Mouse (Mus musculus) heart, postnatal 14 days (tissue): ENCODE data around the gene Gucy2g. TPM values are rescaled to one million over a fixed set of nuclear protein-coding genes. Genes with fewer than 3 reads are reported as not detected.
"Not testable (repeated sequence)": the region's sequence is repeated elsewhere in the genome, so short reads cannot be mapped to it uniquely, and the experiment has no call there.

Source experiments
- DNase-seq, 2 experiments: peaks; one replicate each; pipeline ENCODE4 v3.0.0; 2021 to 2022
- intact Hi-C: fragments of 180-260 bp; cut with DNase I; formaldehyde crosslinking; loops from one replicate; pipeline ENCODE4 v1.15.1; 2025
- total RNA-seq, 2 experiments: library from RNA; stranded (reverse); gene quantifications; 2 replicates each; pipeline ENCODE4 v1.2.3; 2021

Gucy2g gene
- total RNA-seq, 2 experiments from 2014 or later: 0.17 TPM; not detected in 1

DNA sequence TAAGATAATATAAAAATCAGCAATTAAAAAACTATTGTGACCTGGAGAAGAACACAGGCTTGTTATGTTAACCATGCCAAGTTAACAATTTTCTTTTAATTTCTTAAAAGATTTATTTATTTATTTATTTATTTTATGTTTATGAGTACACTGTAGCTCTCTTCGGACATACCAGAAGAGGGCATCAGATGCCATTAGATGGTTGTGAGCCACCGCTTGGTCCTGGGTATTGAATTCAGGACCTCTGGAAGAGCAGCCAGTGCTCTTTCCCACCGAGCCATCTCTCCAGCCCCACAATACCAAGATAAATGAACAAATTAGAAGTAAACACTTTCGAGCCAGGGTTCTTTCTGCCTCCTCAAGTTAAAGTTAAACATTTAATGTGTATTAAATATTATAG is 32.4 kb downstream of the Gucy2g start:
- no peak for DNase-seq
- intact Hi-C loops: no loop called here

DNA sequence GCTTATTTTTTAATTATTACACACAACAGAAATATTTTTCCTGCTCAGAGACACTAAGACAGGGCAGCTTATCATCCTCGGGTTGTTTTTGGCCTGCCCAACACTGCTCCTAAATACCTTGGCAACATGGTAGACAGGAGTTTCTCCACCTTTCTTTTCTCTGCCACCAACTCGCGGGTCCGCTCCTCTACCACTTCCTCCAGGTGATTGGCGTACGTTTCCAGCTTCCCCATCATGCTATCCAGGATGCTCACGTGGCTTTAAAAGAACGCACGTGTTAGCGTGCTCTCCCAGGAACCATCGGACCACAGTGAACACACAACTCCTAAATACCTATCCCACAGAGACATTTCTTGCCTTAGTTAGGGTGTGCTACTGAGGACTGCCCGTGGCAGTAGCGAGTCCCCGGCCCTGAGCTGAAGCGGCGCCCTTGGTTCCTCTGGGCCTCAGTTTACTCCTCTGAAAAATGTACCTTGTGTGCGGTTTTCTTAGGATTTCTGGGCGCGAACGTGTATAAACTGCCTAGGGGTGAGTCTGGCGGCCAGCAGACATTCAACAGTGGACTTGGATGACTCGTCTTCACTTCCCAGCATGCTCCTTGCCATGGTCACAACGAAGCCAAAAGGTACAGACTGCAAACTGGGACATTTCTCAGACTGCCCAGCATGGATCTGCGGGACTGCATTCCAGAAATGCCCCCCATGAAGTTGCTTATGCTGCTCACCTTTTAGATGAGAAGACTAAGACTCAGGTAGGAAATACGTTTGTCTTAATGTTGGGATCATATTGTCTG is 33.1 kb downstream of the Gucy2g start:
- no peak for DNase-seq

DNA sequence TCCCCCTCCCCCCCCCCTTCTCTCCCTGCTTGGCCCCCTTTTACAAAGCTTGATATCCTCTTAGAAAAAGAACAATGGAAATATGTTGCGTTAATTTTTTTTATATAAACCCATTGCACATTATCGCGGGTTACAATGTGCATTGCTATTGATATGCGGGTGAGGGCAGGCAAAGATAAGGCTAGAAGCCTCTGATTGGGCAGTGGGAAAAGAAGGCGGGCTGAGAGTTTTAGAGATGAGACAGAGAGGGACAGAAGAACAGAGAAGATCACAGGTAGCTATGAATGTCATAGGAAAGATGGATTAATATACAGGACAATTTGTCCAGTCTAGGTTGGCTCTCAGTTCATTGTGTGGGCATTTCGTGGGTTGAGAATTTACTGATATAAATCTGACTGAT is 33.8 kb downstream of the Gucy2g start:
- intact Hi-C loops: no loop called here
- DNase-seq: no peak

More for the DNA sequence above, 33.1 kb downstream of the Gucy2g start:
- intact Hi-C loops: no loop called here

DNA sequence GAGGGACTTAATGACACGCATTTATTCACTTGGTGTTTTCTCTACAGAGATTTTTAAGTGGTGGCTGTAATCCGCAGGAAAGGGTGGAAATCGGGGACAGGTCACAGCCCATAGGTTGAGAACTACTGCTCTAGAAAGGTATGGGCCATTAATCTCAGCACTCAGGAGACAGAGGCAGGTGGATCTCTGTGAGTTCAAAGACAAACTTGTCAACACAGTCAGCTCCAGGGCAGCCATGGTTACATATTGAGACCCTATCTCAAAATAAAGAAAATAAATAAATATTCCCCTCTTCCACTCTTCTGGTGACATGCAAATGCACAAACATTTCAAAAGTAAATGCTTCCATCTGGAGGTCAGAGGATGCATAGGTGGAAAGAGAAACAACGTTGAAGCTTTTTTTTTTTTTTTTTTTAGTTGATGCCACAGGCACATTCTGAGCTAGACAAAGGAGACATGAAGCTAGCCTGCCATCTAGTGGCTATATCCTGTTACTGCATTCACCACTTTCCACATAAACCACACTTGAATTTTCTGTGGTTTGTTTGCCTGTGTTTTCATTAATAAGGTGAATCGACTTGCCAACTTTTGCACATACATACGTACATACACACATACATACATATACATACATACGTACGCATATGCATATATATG is 34.4 kb downstream of the Gucy2g start:
- intact Hi-C loops: no loop called here
- DNase-seq: peak; percentile 25 to 63

DNA sequence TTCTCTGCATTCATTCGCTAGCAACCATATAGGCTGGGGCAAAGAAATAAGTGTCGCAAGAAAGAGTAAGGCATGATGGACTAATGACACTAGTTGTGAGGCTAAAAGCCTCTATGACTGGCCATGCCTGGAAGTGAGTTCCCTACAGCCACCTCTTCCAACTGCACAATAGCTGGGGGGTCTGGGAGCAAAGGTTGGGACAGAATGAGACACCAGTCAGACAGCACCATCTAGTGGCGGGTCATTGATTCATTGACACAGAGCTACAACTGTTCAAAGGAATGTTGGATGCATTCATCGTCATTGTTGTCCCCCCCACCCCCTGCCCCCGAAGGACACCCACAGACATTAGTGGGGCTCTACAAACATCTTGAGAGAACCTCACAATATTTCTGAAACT is 42.7 kb downstream of the Gucy2g start:
- peak; percentile 61 to 84 for DNase-seq
- intact Hi-C loops: loop anchor here (1.0 to 10.0 kb wide), 2 partner anchors 124 to 1254 kb away; partner anchors contain the start of genes Bbip1 and Shoc2

DNA sequence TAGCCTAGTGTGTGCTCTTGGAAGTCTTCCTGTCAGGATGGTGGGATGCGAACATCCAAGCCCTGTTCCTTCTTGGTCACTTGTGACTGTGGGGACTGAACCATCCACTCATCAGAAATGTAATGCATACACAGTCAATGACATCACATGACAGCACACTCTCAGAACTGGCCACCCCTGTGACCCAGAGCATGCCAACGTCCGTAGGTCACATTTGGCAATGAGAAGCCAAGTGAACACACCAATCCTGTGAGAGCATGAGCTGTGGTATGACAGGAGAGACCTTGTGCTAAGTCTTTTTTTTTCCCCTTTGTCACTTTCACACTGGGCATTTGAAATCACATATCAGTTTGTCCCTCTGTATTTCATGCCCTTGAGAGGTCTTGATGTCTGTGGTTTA is 45.5 kb downstream of the Gucy2g start:
- no peak for DNase-seq
- intact Hi-C loops: loop anchor here (10.0 kb wide), 1 partner anchor 1251 kb away; the partner anchor contains the start of genes Bbip1 and Shoc2

DNA sequence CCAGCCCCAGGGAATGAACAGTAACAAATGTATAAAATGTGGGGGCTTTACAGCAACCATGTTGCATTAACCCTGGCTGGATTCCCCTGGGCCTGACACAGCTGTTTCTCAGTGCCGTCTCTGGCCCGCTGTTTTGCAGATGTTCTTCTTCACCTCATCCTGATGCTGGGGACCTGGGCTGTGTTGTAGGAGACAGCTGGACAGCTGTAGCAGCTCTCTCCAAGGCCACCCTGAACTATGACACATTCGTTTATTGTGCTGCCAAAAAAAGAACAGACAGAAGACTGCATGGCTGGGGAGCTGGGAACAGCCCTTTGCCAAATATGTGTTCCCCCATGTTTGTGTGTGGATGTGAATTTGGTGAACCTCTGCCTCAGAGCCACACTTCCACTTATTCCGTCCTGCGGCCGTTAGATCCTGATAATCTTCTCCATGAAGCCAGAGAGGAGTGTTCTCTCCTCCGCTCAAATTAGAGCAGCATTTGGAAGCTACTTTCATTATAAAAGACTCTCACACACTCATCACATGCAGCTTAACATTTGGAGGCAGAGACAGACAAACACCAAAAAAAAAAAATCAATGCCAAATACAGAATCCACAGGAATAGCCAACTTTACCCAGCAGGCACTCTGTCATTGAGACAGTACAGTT is 46.4 kb downstream of the Gucy2g start:
- intact Hi-C loops: loop anchor here (10.0 kb wide), 1 partner anchor 1250 kb away; the partner anchor contains the start of genes Bbip1 and Shoc2
- DNase-seq: peak; percentile 45 to 54

DNA sequence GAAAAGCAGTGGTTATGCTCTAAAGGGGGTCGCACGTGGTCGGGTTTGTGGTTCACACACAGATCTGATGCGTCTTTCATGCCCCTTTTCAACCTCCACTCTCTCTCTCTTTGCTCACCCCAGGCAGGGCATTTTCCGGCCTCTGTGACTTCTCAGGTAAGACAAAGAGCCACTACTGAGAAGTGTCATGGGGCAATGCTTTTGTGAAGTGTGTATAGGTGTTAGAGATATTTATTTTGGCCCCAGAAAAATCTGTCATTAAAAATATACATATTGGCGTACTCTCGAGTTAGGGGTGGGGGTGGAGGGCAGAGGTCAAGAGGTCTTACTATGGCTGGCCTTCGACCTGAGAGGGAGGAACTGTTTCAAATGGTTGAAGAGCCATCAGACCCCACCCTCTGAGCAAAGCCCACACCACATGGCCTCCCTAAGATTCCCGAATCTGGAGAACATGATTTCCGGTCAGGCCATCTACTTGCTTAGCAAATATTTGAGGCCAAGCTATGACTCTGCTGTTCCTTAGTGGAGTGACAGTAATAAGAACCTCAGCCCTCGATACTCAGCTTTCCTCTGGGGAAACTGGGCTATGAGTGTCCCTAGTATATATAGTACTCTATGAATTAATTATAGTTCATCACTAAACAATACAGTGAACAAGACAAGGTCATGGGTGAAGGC is 47.2 kb downstream of the Gucy2g start:
- intact Hi-C loops: loop anchor here (10.0 kb wide), 1 partner anchor 1249 kb away; the partner anchor contains the start of genes Bbip1 and Shoc2
- no peak for DNase-seq

DNA sequence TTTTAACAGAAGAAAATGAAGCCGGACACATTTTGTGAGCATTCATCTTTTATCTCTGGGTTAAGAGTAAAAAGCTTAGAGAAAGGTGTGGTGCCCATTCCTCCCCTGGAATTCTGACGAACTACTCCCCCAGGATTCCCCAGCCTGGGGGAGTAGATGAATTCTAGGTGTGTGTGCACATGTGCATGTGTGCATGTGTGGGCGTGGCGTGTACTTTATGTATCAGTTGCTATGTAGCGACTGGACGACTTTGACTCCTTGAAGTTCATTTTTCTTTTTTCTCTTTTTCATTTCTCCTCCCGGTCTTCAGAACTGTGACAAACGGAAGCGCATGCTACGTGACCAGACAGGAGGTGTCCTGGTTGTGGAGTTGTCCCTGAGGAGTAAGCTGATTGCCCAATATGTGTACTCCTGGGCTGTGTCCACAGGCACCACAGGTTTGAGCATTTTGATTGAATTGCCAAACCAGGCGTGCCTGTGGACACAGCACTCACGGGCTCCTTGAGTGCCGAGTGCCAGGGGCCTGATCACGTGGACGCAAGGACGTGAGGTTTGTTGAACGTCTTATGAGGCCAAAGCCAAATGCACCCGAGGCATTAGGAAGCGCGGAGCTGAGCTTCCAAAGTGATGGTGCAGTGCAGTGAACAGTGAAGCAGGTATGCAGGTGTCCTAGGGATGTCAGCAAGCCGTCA is 48.6 kb downstream of the Gucy2g start:
- intact Hi-C loops: loop anchor here (10.0 kb wide), 1 partner anchor 1248 kb away; the partner anchor contains the start of genes Bbip1 and Shoc2
- no peak for DNase-seq

DNA sequence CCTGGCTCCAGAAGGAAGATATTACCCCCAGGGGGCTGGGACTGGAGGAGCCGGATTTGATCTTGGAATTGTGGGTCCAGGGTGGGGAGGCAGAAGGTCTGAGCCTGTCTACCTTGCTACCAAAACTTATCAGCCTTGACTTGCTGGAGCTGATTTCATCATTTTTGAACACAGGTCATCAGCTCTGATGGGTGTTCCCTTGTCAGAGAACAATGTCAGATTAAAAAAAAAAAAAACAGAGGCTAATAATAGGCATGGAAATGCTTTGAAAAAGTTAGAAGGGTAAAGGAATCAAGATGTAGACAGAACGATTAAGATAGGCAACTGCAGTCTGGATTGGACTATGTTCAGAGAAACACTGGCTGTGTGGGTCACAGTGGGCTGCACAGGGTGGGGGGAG is 49.4 kb downstream of the Gucy2g start:
- intact Hi-C loops: loop anchor here (10.0 kb wide), 1 partner anchor 1247 kb away; the partner anchor contains the start of genes Bbip1 and Shoc2
- no peak for DNase-seq

DNA sequence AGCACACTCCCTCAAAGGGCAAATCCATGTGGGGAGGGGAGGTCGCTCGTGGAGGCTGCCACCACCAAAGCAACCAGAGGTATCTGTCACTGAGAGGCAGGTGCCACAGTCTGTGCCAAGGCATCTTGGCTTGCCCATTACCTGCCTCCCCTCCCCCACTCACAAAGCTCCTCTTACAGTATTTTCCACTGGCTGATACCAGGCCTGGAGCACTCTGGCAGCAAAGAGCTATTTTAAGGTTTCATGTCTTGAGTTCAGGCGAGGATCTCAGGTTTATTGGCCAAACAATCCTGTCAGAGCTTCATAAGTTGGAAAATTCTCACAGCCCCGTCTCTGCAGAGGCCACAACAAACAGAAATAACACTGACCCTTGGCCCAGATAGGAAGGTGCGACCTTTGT is 51.0 kb downstream of the Gucy2g start:
- intact Hi-C loops: loop anchor here (10.0 kb wide), 1 partner anchor 1245 kb away; the partner anchor contains the start of genes Bbip1 and Shoc2
- peak; percentile 52 to 70 for DNase-seq

DNA sequence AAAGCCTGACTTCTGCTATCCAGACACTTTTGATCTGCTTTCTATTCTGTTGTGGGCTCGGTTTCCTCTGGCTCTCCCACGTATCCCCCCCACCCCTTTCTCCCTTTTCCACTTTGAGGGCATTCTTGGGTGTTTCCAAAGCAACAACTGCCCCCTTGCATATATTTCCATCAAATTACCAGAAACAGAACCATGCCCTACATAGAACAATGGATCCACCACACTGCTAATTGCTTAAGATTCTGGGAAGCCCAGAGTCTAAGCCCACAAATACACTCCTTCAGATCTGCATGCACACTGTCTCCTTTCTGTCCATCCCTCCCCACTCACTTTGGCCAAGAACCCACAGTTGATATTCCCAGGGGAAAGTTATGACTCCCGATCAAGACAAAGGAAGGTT is 55.4 kb downstream of the Gucy2g start:
- no peak for DNase-seq
- intact Hi-C loops: no loop called here

DNA sequence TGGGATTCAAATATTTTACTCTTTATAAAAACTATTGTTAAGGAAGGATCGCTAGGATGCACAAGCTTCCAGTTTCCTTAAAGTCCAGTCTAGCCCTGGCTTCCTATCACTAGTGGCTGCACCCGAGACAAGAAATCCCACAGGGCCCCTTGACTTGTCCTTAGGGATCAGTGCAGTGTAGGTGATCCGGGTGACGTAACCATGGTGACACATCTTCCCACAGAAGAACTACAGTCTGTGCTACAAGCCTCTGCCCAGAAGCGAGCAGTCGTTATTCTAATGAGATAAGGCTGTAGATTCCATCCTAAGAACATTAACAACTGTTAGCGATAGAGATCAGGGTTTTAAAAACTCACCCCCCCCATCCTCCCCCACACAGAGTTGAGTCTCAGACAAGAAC is 56.0 kb downstream of the Gucy2g start:
- intact Hi-C loops: no loop called here
- no peak for DNase-seq

DNA sequence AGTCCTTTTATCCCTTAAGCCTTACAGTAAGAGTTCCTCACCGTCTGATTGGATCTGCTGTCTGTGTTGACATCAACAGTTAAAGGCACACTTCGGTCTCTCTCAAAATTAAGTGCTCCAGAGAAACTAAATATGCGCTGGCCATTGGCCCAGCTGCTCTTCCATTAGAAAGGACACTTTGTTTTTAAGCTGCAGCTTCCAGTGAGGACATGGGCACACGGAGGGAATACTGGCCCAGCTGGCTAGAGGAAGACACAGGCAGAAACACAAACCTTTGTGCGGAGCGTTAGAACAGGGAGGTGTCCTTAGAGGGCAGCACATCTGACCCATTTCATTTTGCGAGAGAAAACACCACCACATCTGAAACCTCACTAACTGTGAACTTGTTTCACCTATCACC is 56.6 kb downstream of the Gucy2g start:
- intact Hi-C loops: no loop called here
- no peak for DNase-seq

DNA sequence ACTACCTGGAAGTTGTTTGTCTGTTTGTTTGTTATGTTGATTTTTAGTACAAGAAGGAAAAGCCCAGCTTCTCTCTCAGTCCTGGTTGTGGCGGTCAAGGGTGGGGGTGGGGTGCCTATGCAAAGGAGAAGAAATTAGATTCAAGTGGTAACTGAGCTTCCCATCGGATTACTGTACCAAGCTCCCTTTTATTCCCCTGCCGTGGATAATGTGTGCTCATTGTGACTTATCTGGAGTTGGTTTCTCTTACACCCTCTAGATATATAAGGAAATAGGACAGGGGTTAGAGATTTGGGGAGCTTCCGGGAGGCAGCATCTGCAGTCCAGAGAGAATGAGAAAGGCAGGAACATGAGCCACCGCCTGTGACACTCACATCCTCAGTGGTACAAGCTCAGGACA is 60.6 kb downstream of the Gucy2g start, which contains the start of gene Tectb:
TSS of gene Tectb (plus strand) at position 301 of the 400 bp plus-strand sequence.
- intact Hi-C loops: no loop called here
- no peak for DNase-seq

DNA sequence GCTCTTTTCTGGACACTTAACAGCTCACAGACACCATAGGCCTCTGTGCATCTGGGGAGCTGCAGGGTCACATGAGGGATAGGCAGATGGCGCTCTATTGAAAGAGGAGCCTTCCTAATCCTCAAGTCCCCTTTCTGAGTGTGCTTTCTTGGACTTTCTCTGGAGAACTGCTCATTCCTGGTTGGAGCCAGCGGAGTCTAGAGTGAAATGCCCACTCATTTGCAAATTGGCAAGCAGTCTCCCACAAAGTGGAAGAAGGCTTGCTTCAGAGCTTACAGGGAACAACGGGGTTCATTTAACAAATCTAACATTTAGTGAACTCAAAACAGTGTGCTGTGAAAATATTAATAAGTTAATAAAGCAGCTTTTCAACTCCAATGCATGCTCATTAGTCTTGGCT is 63.9 kb downstream of the Gucy2g start:
- no peak for DNase-seq
- intact Hi-C loops: no loop called here

DNA sequence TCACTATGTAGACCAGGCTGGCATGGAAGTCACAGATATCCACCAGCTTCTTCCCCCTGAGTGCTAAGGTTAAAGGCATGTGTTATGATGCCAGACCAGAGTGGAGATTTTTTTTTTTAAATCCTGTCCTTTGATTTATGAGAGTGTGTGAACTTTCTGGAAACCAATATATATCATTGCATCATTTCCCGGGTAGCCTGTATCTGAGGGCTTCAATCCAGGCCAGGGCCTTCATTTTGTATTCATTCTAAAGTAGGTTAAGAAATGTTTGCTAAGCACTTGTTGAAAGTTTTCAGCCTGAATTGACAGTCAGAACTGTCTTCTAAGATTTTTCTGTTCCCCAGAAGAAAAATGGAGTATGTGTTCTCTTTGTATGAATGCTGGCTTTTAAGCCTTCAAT is 69.5 kb downstream of the Gucy2g start:
- intact Hi-C loops: no loop called here
- no peak for DNase-seq

DNA sequence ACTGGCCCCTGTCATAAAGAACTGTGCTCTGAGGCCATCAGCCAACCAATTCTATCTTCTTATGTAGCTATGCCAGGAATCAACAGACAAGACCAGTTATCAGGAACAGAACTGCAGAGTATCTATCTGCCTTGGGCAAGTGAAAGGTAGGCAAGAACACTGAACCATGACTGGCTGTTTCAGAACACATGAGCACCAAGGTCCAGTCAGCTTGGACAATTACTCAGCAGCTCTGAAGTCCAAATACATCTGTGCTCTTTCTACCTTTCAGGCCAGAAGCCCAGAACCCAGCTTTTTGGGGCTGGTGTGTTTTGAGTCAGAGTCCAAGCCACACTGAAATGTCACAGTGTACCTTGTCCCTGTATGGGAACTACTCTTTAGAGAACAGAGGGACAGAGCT is 70.6 kb downstream of the Gucy2g start:
- DNase-seq: no peak
- intact Hi-C loops: no loop called here

DNA sequence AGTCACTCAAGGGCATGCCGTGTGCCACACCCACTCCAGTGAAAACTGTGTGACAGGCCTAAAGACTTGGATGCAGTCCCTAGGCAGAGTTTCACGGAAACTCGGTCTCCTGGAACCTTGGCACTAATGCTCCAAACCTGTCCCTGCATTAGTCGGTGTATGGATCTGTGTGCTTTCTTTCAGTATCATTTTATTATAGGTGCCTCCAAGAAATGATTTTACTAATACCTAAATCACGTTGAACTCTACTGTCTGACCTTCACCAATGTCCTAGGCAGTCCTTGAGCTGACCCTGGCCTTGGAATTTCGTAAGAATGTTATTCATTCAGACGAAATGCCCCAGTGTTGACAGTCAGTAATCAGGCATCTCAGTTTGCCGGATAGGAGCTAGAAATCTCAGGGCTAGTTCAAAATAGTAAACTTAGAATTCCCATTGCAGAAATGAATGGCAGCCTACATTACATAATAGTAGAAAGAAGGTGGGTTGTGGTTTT is 71.8 kb downstream of the Gucy2g start:
- intact Hi-C loops, DNase-seq: not testable (repeated sequence)

DNA sequence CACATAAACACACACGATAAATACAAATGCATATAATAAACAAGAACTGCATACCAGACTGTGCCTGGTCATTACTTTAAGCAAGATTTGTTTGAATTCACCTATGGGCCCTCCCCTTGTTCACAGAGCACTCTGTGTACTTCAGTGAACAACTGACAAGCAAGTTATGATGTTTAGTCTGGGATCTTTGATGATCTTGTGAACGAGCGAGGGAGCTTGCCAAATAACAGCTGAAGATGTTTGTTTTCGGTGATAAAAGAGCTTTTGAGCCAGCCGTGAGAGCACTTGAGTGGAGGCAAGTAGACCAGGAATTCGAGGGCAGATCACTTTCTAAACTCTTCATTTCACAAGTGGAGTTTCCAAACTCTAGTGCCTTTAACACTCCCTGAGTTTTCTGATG is 72.7 kb downstream of the Gucy2g start:
- intact Hi-C loops: no loop called here
- no peak for DNase-seq
